Mouse (Mus musculus) stomach, postnatal 0 days (tissue): Measurements from ENCODE around the gene Srp54b. TPM values are rescaled to one million over a fixed set of nuclear protein-coding genes. Genes with fewer than 3 reads are reported as not detected.
"Not testable (repeated sequence)": the region's sequence is repeated elsewhere in the genome, so short reads cannot be mapped to it uniquely, and the experiment has no call there.

ENCODE experiments used
- ATAC-seq: fragments of 200-750 bp; cut with Nextera tagmentation; 2 replicates; pipeline ENCODE4 v1.8.0; 2017; ENCODE audit not compliant: low FRiP score, low TSS enrichment
- DNase-seq: peaks from one replicate; pipeline ENCODE4 v3.0.0-alpha.2; 2016; ENCODE audit warnings: low spot score
- H3K27ac ChIP-seq: fragments of 300-500 bp; sonication (generic); replicated peaks from 2 replicates; pipeline ENCODE4 v1.5.1; 2014; ENCODE audit warnings: mild to moderate bottlenecking, control low read depth
- H3K27me3 ChIP-seq: fragments of 300-500 bp; sonication (generic); 2 replicates; pipeline ENCODE4 v1.6.1; 2014; ENCODE audit warnings: low read length; ENCODE audit not compliant: control insufficient read depth, insufficient read depth
- H3K36me3 ChIP-seq: fragments of 300-500 bp; sonication (generic); 2 replicates; pipeline ENCODE4 v1.6.1; 2014; ENCODE audit warnings: low read length, mixed read lengths; ENCODE audit not compliant: control insufficient read depth, insufficient read depth
- H3K4me1 ChIP-seq: fragments of 300-500 bp; sonication (generic); replicated peaks from 2 replicates; pipeline ENCODE4 v1.6.1; 2014; ENCODE audit warnings: antibody characterized with exemption; ENCODE audit not compliant: control insufficient read depth, insufficient read depth
- H3K4me2 ChIP-seq: fragments of 300-500 bp; sonication (generic); replicated peaks from 2 replicates; pipeline ENCODE4 v1.6.1; 2014; ENCODE audit warnings: low read depth, mild to moderate bottlenecking, control low read depth, moderate library complexity
- H3K4me3 ChIP-seq: fragments of 300-500 bp; sonication (generic); 2 replicates; pipeline ENCODE4 v1.5.1; 2014; ENCODE audit warnings: low read depth, low read length, control low read depth
- H3K9ac ChIP-seq: fragments of 300-500 bp; sonication (generic); 2 replicates; pipeline ENCODE4 v1.6.1; 2014; ENCODE audit warnings: mild to moderate bottlenecking, low read length, control low read depth, mixed read lengths
- H3K9me3 ChIP-seq: fragments of 300-500 bp; sonication (generic); 2 replicates; pipeline ENCODE4 v1.6.1; 2016; ENCODE audit warnings: low read length; ENCODE audit not compliant: control insufficient read depth
- WGBS: fragments of 180-500 bp; shearing (Covaris S2); extraction: QIAGEN DNeasy Blood & Tissue Kit; methylation state at CpG from one replicate; pipeline ENCODE4 v1.1.7; 2014; 5-methylcytosine and 5-hydroxymethylcytosine counted together
- polyA plus RNA-seq: library from polyadenylated mRNA; unstranded; fragments of >200 nt; fragmentation: Nextera tagmentation; extraction: Ambion mirVana; gene quantifications from 2 replicates; pipeline ENCODE4 v1.2.1, GENCODE M21; 2015

The Srp54b gene
- 43.6 and 44.8 TPM in 2 replicates for polyA plus RNA-seq

- ATAC-seq = peak; percentile 98
- not testable (repeated sequence) for H3K4me2 ChIP-seq, H3K27ac ChIP-seq, H3K36me3 ChIP-seq, H3K27me3 ChIP-seq, H3K9ac ChIP-seq, DNase-seq, H3K9me3 ChIP-seq, H3K4me1 ChIP-seq, H3K4me3 ChIP-seq
- no CpG with 5 or more reads among the region's 57 CpGs for WGBS
These were observed at the start of gene Srp54b for GRCm38 (mm10) chr12:55154559-55155448. Gene Srp54b (plus strand): TSS chr12:55155104.

DNA sequence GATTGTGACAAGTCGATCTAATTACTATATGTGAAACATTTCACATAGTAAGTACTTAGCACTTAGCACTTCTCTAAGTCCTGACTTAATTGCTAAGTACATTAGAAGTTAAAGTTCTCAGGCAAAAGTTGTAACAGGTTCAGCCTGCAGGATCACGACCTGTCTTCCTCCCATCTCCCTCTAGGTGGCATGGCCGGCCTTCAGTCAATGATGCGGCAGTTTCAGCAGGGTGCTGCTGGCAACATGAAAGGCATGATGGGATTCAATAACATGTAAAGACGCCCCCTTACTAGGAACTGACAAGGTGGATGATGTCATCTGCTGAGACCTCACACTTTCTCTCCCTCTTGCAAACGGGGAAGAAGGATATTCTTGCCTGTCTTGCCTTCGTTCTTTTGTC is 42.3 kb upstream of the Srp54b start:
- H3K36me3 ChIP-seq, H3K4me3 ChIP-seq, H3K27ac ChIP-seq, H3K27me3 ChIP-seq, H3K9ac ChIP-seq, H3K9me3 ChIP-seq, H3K4me2 ChIP-seq, H3K4me1 ChIP-seq, DNase-seq, ATAC-seq: not testable (repeated sequence)
- no CpG with 5 or more reads among the region's 7 CpGs for WGBS

DNA sequence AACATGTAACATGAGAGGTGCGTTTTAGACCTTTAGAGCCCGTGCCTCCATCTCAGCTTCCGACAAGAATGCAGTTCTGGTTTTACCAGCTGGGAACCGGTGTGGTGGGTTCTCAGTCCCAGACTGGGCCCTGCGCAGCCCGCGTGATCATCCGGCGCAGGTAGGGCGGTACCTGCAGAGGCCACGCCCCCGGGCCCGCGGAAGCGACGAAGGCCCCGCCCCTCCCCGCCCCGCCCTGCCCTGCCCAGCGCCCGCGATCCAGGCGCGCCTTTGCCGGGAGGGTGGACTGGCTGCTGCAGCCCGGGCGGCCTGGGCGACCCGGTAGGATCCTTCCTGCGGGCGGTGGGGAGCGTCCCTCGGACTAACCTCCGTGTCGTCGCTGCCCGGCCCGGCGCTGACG is 30.7 kb upstream of the Srp54b start, which contains the start of gene Fam177a:
Gene Fam177a (plus strand): TSS at position 228 of the 400 bp plus-strand sequence.
- H3K9me3 ChIP-seq, H3K27ac ChIP-seq, H3K9ac ChIP-seq, H3K36me3 ChIP-seq, H3K4me2 ChIP-seq, DNase-seq, H3K4me3 ChIP-seq, H3K4me1 ChIP-seq, H3K27me3 ChIP-seq: not testable (repeated sequence)
- no CpG with 5 or more reads among the region's 40 CpGs for WGBS
- peak; percentile 99 for ATAC-seq

DNA sequence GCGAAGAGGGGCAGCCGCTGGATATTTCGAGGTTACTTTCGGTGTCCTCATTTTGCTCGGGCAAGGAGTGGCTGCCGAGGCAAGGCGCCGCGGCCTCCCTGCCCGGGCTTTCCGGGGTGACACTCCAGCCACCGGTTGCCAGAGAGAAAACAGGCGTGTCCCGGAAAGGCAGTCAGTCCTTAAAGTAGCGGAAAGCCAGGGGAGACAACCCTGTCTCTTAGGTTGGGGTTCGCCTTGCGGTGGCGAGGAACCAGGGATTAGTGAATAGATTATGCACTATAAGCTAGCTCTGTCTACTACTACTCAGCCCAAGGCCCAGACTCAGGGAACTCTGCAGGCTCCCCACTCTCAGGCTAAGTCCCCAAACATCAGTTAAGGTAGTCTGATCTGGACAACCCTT is 30.2 kb upstream of the Srp54b start:
- H3K4me3 ChIP-seq, DNase-seq, H3K36me3 ChIP-seq, H3K9ac ChIP-seq, H3K9me3 ChIP-seq, H3K27ac ChIP-seq, H3K27me3 ChIP-seq, H3K4me2 ChIP-seq, H3K4me1 ChIP-seq: not testable (repeated sequence)
- ATAC-seq = peak; percentile 71
- WGBS = no CpG with 5 or more reads among the region's 18 CpGs

- not testable (repeated sequence) for H3K36me3 ChIP-seq, H3K9ac ChIP-seq, H3K4me1 ChIP-seq, H3K9me3 ChIP-seq, H3K27me3 ChIP-seq, H3K4me2 ChIP-seq, ATAC-seq, H3K4me3 ChIP-seq, H3K27ac ChIP-seq, DNase-seq
- no CpG with 5 or more reads among the region's 6 CpGs for WGBS
These were observed 19.4 kb upstream of the Srp54b start for GRCm38 (mm10) chr12:55135540-55135939.

GRCm38 (mm10) chr12:55137859-55138258 is 17.0 kb upstream of the Srp54b start:
- not testable (repeated sequence) for H3K9me3 ChIP-seq, H3K4me1 ChIP-seq, DNase-seq, H3K4me3 ChIP-seq, ATAC-seq, H3K4me2 ChIP-seq, H3K27me3 ChIP-seq, H3K36me3 ChIP-seq, H3K27ac ChIP-seq, H3K9ac ChIP-seq
- WGBS = no CpG with 5 or more reads among the region's 6 CpGs

- H3K36me3 ChIP-seq, H3K27me3 ChIP-seq, H3K27ac ChIP-seq, H3K4me3 ChIP-seq, H3K4me2 ChIP-seq, H3K9ac ChIP-seq, H3K9me3 ChIP-seq, H3K4me1 ChIP-seq, DNase-seq: not testable (repeated sequence)
- WGBS = 0% methylated on average over 8 of the region's 24 CpGs
- ATAC-seq = peak; percentile 61
These were observed 512 bp downstream of the Srp54b start for GRCm38 (mm10) chr12:55155449-55155783.

DNA sequence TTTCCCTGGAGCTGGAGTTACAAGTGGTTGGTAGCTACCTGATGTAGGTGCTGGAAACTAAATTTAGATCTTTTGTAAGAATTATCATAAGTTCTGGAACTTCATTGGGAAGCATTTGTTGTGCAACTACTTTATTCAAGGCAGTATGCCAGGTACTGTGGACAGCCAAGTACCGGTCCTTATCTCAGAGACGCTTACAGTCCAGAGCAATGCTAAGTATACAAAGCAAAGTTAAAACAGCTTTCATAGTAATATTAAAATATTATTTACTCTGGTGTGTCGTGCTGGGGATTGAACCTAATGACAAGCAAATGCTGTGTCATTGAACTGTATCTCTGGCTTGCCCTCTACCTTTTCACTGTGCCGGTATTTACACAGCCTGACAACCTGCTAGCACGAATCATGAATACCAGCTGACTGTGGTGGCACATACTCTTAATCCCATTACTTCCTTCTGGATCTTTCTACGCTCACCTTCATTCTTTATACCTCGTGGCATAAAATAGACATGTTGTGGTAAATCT is 12.2 kb downstream of the Srp54b start:
- not testable (repeated sequence) for H3K27ac ChIP-seq, H3K4me1 ChIP-seq, DNase-seq, H3K9ac ChIP-seq, H3K9me3 ChIP-seq, H3K36me3 ChIP-seq, H3K4me3 ChIP-seq, H3K4me2 ChIP-seq, H3K27me3 ChIP-seq
- peak; percentile 97 for ATAC-seq
- no CpG with 5 or more reads among the region's 7 CpGs for WGBS

GRCm38 (mm10) chr12:55187686-55188085 is 32.8 kb downstream of the Srp54b start:
- not testable (repeated sequence) for DNase-seq, H3K4me2 ChIP-seq, ATAC-seq, H3K36me3 ChIP-seq, H3K4me3 ChIP-seq, H3K9me3 ChIP-seq, H3K27ac ChIP-seq, H3K27me3 ChIP-seq, H3K4me1 ChIP-seq, H3K9ac ChIP-seq
- WGBS = no CpG with 5 or more reads among the region's 8 CpGs
